Mouse (Mus musculus) A20 (cell line): Measurements from ENCODE around the gene Opn4.

Experiments
- DNase-seq: peaks from one replicate; pipeline ENCODE4 v3.0.0-alpha.2; 2011; ENCODE audit warnings: low read depth, low spot score

Gene Opn4

DNA sequence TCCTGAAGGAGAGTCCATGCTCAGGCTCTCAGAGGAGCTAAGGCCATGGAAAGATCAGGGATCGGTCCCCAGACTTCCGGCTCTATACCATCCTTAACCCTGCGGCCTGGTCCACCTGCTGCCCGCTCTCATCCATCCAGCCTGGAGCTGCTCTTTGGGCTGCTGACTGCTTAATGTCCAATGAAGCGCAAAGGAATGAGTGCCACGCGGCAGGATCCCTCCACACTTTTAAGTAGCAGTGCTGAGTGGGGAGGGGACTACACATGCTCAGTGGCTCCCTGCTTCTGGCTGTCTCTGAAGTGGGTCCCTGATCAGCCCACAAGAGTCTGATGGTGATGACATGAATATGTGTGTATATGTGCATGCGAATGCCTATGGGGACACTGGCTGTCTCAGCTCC lies at the start of gene Opn4:
TSS of gene Opn4 (minus strand) at position 202 of the 400 bp plus-strand sequence.
- DNase-seq: no peak

DNA sequence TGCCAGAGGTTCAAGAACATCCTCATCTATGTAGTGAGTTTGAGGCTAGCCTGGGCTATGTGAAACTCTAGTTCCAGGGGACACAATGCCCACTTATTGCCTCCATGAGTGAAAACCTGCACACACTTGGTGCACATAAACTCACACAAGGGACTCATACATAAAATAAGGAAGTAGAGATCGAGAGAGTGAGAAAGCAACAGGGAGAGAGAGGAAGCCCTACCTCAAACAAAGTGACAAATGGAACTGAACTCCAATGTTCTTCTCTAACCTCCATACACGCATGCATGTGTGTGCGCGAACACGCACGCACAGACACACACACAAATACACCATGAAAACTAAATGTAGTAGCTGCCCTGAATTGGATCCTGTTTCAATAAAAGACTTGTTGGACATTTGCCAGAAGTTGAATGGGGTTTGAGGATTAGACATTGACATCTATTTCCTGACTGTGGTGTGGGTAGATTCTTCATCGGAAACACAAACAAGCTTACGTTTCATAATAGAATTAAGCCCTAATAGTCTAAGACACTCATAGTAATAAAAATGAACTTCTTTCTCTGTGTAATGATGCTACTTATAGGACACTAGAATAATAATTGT lies 48.0 kb upstream of the Opn4 start:
- DNase-seq: no peak

DNA sequence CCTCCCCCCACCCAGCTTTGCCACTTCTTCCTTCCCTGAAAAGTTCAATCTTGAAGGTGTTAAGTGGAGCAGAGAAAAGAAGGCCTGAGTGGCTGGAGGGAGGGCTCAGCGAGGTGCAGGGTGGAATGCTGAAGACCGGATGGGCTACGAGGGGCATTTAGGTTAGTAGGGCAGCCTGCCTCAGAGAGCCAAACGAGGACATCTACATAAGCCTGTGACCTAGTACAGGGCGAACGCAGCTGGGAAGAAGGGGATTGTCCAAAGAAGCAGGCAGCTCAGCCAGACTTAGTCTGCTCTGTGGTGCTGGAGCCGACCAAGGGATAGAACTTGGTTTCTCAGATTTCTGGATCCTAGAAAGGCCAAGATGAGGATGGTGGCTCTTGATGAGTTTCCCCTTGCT lies 44.2 kb upstream of the Opn4 start:
- no peak for DNase-seq

DNA sequence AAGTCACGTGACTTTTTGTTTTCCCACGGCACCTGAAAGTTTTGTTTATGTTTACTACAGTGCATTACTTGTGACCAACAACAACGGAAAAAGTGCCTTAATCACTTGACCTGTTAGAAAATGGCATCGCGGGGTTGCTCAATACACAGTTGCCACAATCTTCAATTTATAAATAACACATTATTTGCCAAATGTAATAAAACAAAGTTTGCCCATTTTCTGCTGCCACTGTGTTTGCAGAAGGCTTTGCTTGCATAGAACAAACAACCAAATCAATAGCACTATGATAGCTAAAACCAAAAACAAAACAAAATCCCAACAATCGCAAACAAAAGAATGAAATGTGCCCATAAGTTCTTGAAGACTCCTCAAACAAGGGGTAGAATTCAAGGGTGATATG lies 35.8 kb upstream of the Opn4 start:
- DNase-seq: no peak

DNA sequence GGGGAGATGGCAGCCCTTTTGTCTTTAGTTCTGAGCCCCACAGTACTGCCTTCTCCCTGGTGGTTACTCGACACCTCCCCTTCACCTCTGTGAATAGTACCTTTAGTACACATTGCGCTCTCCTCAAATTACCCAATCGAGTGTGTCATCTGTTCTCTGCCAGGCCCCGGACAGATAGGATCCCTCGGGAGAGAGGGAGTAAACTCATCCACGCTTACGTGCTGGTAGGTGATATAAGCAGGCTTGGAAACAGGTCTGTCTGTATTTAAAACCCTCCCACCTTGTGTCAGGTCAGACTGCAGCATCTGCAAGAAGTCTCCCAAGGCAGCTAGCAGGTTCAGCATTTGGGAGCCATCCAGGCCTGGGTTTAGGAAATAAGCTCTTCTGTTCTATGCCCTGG lies 35.2 kb upstream of the Opn4 start:
- DNase-seq: no peak

DNA sequence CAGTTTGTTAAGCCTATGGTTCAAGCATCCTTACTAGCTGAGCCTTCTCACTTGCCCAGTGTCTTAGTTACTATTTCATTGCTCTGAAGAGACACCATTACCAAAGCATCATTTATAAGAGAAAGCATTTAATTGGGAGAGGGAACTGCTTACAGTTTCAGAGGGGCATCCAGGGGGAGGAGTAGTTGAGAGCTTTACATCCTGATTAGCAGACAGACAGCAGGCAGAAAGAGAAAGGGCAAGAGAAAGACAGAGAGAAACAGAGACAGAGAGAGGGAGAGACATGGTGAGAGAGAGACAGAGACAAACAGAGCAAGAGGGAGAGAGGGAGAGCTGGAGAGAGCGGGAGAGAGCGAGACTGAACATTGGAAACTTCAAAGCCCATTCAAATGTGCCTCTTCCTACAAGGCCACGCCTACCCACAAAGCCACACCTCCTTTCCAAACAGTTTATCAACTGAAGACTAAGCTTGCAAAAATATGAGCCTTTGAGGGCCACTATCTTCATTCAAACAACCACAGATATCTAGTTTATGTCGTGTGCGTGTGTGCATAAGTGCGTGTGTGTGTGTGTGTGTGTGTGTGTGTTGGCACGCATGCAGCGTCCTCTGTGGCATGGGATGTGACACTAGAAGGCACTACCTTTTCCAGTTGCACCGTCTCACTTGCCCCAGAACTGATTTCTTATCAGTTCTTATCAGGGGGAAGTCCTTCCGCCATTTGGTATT lies 32.9 kb upstream of the Opn4 start:
- DNase-seq: no peak

DNA sequence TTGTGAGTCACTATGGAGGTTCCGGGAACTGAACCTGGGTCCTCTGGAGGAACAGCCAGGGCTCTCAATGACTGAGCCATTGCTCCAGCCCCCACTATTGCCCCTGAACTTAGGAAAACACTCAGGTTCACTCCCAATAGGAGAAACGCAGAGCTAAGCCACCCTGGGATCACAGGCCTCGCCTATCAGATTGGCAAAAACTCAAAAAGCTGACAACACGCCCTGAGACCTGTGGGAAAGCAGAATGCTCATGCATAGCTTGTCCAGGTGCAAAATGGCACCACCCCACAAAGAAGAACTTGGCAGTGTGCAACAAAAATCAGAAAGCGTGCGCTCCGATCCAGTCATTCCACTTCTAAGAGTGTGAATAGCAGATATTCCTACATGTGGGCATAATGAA lies 26.9 kb upstream of the Opn4 start:
- no peak for DNase-seq

DNA sequence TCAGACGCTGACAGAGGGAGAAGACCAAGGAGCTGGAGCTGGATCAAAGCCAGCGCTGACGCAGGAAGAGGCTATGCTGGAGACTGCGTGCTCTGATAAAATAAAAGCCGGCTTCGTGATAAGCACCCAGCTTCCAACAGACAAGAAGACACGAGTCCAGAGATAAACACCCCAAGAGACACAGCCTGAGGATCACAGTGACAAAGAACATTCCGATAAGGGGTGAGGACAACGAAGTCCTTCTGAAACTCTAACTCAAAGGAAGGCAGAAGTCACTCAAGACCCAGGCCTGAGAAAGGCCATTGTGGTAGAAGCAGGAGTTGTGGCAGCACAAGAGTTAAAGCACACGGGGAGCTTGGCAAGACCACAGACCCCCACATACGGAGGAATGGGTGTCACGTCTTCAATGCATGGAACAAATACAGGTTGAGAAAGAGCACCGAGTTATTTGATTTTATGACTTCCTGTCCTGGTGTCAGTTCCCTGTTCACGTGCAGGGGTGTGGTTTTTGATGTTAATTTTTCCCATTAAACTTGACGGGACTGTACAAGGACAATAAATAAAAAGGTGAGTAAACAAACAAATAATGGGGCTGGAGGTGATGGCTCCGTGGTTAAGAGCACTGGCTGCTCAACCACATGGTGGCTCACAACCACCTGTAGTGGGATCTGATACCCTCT lies 23.7 kb upstream of the Opn4 start:
- no peak for DNase-seq

DNA sequence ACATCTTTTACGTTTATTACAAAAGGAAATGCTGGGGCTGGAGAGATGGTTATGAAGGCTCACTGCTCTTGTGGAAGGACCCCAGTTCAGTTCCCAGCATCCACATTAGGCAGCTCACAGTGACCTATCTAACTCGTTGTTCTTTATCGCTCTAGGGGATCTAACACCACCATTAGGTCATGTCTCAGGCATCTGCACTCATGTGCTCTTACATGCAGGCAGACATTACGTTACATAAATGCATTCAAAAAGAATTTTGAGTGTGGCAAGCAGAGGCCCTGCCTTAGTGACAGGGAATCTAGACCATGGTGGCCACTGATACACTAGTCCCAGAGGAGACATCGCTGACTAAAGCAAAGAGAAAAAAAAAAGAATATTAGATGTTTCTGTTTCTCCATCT lies 23.1 kb upstream of the Opn4 start:
- no peak for DNase-seq

DNA sequence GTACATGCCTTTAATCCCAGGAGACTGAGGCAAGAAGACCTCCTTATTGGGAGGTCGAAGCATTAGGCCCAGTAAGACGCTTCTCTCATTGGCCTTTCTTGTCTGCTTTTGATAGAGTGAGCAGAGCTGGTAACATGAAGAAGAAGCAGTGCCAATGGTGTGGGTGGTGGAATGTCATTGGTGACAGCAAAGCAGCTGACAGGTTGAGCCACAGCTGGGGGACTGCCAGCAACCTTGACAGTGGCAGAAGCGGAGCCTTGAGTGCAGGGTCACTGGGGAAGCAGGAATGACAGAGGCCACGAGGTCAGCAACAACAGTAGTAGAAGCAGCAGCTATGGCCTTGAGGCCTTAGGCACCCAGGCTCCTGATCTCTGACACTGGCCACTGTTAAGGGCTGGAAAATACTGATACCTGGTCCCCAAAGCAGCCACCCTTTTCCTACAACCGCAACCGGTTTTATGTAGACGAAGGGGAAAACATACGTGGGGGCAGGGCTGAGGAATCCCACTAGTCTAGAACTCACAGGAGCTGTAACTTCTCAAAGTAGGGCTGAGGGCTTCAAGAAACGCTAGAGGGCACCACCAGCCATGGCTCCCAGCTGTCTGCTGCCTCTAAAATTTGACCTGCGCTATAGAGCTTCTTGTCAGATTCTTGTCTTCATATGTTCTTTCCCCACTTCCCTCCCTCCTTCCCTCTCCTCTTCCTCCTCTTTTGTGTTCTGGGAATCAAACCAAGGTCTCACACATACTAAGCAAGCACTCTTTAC lies 20.9 kb upstream of the Opn4 start:
- DNase-seq: peak; percentile 64

DNA sequence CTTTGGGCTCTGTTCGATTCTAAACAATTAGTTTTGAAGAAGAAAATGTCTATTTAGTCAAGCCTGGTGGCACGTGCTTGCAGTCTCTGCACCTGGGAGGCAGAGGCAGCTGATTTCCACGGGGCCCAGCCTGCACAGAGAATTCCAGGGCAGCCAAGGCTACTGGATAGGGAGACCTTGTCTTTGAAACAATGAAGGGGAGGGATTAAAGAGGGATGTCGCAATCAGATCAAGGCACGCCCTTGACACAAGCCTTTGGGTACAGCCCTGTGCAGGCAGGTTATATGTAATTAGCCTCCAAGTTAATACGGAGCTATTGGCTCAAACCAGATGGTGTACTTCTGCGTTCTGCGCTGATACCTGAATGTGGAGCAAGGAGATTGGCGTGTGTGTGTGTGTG lies 18.9 kb upstream of the Opn4 start:
- no peak for DNase-seq

DNA sequence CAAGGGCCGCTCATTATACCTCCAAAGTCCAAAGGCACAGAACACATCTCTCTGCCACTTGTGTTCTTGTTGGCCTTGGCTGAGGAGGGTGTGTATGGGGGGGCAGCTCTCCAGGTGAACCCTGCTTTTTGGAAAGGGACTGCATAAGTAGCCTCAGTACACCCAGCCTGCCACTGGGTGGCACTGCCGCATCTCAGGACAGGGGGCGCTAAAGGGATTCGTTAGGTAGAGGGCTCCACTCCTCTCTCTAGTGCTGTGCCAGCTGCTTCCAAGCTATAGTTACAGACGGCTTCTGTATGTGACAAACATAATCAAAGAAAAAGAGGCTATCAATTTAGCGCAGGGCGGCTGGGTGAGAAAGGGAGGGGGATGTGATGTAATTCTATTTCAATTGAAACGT lies 16.9 kb upstream of the Opn4 start:
- DNase-seq: peak; percentile 89

DNA sequence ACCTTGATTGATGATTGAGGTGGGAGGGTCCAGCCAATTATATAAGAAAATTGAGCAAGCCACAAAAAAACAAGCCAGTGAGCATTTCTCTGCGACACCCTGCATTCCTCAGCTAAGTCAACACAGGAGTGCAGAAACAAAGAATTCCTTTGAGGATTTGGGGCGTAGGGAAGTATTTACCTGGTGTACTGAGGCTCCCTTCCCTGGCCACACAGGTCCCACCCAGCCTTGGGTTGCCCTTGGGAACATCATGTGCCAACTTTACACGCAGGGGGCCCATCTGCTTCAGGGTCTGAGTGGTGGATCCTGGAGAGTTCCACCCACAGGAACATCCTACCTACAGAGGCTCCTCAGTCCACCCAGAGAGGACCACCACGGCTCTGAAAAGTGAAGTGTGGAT lies 15.7 kb upstream of the Opn4 start:
- no peak for DNase-seq

DNA sequence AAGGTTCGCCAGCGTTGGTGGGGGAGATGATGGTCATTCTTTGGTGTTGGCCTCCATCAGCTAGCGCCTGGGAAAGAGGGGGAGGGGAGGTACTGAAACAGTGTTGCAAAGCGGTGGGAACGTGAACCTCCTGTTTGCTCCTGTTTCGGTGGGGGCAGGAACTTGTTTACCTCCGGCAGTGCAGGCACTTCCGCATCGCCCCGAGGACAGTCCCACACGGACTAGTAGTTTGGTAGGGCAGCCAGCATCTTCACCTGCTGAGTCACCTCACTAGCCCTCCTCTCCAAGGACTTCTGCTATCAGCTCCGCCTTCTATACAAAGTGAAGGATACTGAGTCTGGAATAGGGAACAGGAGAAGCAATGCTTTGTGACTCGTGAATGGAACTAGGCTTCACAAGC lies 15.1 kb upstream of the Opn4 start:
- DNase-seq: no peak

DNA sequence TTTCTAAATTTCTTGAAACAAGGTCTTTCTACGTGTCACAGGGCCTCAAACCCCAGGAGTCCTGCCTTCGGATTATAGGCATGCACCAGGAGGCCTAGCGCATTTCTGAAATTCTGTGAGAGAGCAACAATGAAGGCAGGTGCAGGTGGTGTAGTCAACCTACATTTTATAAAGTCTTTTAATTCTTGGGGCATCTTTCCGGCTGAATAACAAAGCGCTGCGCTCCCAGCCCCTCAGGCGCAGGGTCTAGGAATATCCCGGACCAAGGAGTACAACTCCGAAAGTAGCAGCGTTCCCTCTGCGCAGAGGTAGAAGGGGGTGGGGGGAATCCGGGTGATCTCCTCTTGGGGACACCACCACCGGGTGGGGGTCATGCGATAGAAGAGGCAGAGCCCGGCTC lies 14.6 kb upstream of the Opn4 start:
- DNase-seq: no peak

DNA sequence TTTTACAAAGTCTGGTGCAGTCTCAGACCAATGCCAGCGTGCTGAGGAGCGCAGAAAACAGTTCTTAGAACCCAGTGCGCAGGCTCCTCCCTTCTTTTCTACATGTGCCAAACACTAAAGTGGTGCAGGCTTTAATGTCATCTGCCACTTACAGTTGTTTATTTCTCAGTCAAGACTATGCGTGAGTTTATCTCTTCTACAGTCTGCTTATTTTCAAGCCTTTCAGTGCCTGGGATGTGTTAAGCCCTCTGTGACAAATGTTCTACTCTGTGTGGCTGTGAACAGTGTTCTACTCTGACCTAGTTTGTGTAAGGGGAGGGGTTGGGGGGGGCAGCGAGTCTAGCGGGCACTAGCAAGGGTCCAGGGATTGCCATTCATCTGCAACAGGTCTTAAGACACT lies 13.6 kb upstream of the Opn4 start:
- DNase-seq: no peak

DNA sequence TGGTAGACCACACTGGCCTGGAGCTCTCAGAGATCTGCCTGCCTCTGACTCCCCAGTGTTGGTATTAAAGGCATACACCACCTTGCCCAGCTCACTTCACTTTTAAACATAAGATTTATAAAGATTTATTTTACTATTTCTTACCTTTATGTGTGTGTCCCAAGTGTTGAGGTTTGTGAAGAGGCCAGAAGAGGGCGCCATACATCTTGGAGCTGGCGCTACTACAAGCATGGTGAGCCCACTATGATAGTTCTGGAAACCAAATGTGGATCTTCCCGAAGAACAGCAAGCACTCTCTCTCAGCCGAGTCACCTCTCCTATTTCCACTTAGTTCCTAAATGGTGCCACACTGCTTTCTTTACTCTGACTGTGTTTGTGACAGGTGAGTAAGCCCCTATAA lies 12.3 kb upstream of the Opn4 start:
- DNase-seq: peak; percentile 64

DNA sequence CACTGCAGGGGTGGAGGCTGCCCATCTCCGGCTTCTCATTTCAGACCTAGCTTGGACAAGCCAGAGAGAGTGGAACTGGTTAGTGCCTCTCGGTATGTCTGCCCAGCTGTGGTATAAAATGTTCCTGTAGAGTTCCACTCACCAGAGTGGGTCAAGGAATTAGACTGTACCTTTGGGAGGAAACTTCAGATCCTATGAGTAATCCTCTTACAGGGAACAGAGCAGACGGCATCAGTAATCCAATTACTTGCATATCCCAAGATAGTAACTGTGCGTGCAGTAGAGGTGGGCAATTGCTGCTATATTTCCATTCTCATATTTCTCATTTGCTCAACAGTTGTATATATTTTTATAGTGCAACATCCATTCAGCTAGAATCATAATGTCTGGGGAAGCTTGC lies 11.6 kb upstream of the Opn4 start:
- no peak for DNase-seq

DNA sequence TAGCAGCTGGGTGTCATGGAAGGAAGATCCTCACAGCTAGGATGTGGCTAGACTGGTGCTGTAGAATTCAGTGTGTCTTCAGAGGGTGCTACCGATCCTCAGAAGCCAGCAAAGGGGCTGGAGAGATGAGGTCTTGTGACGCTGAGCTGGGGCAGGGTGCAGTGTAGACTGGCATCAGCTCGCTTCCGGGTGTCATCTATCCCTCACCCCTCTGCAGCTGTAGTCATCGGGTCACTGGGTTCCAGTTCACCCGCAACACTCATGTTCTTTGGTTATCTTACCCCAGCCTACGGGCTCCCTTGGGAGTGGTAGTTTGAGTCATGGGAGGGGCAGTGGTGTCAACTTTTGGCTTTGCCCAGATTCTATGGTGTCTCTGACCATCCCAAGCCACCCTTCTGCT lies 2.0 kb upstream of the Opn4 start:
- DNase-seq: no peak

DNA sequence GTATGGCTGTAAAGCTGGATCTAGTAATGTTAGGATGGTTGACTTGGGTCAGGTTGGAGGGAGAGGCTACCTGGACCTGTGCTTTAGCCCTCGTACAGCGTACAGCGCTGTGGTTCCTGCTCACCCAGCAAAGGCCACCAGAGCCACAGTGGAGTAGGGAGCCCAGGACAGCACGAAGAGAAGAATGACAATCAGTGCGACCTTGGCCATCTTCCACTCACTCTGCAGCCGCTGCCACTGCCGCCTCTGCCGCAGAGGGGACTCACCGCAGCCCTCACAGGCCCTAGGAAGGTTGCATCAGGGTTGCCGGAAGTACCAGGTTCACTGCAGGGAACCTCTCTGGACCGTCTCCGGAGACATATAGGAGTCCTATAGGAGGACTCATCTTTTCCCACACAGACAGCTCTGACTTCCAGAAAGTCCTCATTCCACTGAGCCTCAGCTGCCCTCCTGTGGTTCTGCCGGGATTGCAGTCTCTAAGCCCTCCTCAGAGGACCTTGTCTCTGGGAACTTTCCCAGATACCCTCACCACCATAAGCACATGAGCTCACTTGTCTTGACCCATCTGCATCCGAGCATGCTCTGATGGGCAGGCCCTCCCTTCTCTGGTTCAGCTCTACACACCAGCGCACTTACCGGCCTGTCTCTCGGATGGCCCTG lies 4.2 kb downstream of the Opn4 start:
- no peak for DNase-seq

DNA sequence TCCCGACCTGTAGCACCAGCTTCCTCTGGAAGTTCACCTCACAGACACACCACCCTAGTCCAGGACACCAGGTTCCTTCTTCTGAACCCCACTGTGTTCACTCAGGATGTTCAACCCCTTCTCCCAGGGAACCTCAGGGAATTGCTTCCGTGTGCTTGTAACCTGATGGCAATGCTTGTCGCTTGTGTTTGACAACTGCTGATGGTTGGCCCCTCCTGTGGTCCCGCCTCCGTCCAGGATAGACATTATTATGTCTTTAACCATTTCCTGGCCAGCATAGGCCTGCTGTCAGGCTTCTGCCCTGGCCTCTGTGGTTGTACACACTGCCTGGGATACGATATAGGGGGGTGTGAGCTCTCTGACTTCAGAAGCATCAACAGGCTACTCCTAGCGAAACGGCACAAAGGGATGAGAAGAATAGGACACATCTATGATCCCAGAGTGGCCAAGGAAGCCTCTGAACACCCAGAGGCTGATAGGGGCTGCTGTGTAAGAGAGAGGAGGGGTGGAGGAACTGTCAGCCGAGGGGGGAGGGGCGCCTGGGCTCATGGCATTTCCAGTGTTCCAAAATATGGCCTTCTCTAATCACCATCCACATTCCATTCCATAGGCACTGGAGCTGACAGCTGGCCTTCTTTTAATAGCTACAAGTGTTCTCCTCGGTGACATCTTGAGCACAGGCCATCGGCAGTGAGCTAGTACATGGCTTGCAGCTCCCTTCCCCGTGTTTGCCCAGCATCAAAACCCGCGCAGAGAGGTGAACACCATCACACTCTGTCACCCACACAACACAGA lies 8.0 kb downstream of the Opn4 start:
- DNase-seq: no peak
